Mouse (Mus musculus): ENCODE results near the gene Add1. TPM values are rescaled to one million over a fixed set of nuclear protein-coding genes. Genes with fewer than 3 reads are reported as not detected.
A peak's percentile ranks its signal among the peaks of the same experiment; 100 is the strongest.

Gene Add1
- polyA plus RNA-seq (2015; fragmentation: Nextera tagmentation; extraction: Ambion mirVana): 206 and 216 TPM in 2 replicates

DNA sequence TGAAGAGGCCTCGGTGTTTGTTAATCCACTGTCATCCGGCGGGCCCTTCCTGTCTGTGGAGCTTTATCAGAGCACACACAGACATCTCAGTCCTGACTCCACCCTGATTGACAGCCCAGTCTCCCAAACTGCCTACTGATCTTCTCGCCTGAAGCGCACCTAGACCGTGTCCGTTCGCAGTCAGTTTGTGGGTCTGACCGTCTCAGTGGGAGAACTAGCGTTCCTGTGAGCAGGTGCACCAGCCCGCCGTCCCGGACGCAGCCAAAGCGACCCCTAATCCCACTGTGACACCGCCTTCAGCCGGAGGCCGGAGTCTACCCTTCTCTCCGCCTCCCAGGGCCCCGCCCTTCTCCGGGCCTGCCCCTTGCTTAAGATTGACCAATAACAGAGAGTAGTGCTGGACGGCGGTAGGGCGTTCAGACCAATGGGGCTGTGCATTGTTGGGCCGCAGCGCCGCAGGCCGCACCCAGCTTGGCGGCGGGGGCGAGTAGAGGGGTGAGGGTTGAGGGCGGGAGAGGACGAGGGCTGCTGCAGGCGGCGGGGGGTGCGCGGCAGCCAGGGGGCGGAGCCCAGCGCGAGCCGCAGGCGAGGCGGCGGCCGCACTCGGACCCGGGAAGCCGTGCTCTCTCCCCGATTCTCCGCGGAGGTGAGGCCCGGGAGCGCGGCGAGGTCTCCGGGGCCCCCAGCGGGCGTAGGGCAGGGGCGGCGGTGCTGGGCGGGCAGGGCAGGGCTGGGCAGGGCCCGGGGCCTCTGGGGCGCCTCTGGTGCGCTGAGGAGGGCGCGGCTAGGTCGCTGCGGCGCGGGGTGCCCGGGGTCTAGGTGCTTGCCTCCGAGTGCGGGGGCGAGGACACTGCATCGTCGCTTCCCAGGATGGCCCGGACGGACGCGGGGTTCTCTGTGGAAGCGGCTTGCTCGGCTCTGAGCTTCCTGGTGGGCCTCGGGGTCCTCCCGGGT is at the start of gene Add1:
TSS of gene Add1 (plus strand) at position 397 of the 954 bp plus-strand sequence.
- Histone ChIP-seq H3K27ac (peak within 1 kb of the TSS; percentile 97), H3K27me3 (no peaks in the 10 kb centered on the region), H3K9me3 (no peaks in the 10 kb centered on the region), H3K9ac (peak within 1 kb of the TSS; percentile 99), H3K4me3 (peak within 1 kb of the TSS; percentile 97), H3K36me3 (peaks cover 7% of the 10 kb centered on the region; the same call in 1 of the 2 replicates), H3K4me2 (peak within 1 kb of the TSS; percentile 67), H3K4me1 (replicated peaks) (peaks cover 30% of the 10 kb centered on the region)
- ATAC-seq (ENCODE audit: low FRiP score): peak; percentile 100
- WGBS: under 1% methylated on average over 74 of the region's 84 CpGs

DNA sequence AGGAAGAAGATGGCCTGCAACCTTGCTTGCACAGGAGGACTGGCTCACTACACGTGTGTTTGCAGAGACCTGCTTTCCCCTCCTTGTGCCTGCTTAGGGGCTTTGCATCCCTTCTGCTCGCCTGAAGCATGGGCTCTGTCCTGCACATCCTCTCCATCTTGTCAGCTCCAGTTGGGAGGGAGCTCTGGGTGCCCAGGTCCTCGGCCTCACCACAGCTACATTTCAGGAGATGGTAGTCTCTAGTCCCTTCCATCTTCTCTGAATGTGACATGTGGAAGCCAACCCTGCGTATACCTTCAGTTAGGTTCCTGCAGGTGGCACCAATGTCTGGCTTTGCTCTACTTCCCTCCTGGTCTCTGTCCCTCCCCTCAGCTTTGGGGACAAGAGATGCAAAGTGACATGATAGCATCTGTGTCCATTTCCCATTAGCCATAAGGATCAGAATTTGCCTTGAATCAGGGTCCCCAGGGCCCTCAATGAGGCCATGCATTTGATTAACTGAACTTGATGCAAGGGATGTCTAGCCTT is 49.4 kb upstream of the Add1 start:
- 63% methylated on average over 4 of the region's 4 CpGs for whole genome bisulfite sequencing

DNA sequence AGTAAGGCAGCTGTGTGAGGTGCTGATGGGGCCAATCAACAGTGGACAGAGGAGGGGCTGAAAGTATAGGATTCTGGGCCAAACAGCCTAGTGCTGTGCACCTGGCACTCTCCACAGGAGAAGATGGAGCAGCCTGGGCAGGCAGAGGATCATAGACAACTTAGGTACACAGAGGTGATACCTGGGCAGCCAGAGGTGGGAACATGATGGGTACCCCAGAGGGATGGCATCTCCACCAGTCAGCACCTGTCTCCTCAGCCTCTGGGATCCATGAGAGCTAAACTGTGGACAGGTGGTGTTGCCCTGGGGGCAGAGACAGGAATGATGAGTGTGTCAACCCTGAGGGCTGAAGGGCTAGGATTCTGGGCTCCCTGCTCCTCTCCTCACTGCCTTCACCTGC is 49.0 kb upstream of the Add1 start:
- H3K9me3 ChIP-seq: no peaks in the 10 kb centered on the region
- H3K27ac ChIP-seq: no peak overlapping the region
- no peak overlapping the region for H3K4me3 ChIP-seq
- peaks cover 10% of the 10 kb centered on the region; the same call in 1 of the 2 replicates for H3K4me1 ChIP-seq (replicated peaks)
- H3K27me3 ChIP-seq: peaks cover 24% of the 10 kb centered on the region; the same call in 1 of the 2 replicates
- no peaks in the 10 kb centered on the region for H3K36me3 ChIP-seq
- ATAC-seq (ENCODE audit: low FRiP score): no peak
- no peak overlapping the region for H3K4me2 ChIP-seq
- no peak overlapping the region for H3K9ac ChIP-seq

More for the DNA sequence above, 49.4 kb upstream of the Add1 start:
- Histone ChIP-seq H3K27ac (no peak overlapping the region), H3K9me3 (no peaks in the 10 kb centered on the region), H3K4me2 (no peak overlapping the region), H3K4me1 (replicated peaks) (peaks cover 10% of the 10 kb centered on the region; the same call in 1 of the 2 replicates), H3K9ac (no peak overlapping the region), H3K36me3 (no peaks in the 10 kb centered on the region), H3K4me3 (no peak overlapping the region), H3K27me3 (peaks cover 24% of the 10 kb centered on the region; the same call in 1 of the 2 replicates)
- ATAC-seq (ENCODE audit: low FRiP score): no peak

DNA sequence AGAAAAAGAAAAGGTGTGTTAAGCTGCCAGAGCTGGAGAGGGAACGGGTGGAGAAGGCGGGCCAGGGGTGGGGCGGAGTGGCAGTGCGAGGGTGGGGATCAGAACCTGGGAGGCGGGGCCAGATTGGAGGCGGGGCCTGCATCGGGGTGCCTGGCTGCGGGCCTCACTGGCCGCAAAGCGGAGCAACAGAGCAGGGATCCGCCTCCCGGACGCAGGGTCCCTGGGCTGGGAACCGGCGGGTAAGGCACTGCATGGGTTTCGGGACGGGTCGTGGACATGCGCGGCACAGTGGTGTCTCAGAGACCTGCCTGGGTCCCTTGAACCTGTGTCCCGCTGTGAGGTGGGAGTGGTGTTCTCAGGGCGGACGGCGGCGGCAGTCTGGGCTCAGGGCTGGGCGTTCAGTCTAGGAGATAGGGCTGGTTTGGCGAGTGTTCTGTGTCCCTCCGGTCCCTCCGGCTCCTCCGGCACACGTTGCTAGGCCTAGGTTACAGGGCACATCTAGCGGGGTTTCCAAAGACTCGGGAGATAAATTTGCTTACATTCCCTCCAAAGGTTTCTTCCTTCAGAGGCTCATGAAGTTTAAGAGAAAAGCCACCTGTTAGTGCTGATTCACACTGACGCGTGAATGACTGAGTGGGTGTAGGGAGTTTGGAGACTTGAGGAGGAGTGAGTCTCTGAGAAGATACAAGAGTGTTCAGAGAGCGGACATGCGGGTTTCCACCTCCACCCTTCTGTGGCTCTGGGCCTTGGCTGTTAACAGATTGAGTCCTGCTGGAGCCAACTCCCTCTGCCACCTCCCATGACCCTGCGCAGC is 47.6 kb upstream of the Add1 start, which contains the start of gene Sh3bp2:
TSS of gene Sh3bp2 (plus strand) at position 176 of the 814 bp plus-strand sequence.
- peak; percentile 88 for ATAC-seq (ENCODE audit: low FRiP score)
- H3K36me3 ChIP-seq: no peaks in the 10 kb centered on the region
- peak within 1 kb of the TSS; percentile 43 for H3K4me3 ChIP-seq
- peaks cover 10% of the 10 kb centered on the region; the same call in 1 of the 2 replicates for H3K4me1 ChIP-seq (replicated peaks)
- H3K27me3 ChIP-seq: peaks cover 24% of the 10 kb centered on the region; the same call in 1 of the 2 replicates
- no peak within 1 kb of the TSS for H3K27ac ChIP-seq
- H3K9me3 ChIP-seq: no peaks in the 10 kb centered on the region
- H3K9ac ChIP-seq: peak within 1 kb of the TSS; percentile 66
- 4% methylated on average over 32 of the region's 38 CpGs for WGBS
- peak within 1 kb of the TSS; percentile 61 for H3K4me2 ChIP-seq

DNA sequence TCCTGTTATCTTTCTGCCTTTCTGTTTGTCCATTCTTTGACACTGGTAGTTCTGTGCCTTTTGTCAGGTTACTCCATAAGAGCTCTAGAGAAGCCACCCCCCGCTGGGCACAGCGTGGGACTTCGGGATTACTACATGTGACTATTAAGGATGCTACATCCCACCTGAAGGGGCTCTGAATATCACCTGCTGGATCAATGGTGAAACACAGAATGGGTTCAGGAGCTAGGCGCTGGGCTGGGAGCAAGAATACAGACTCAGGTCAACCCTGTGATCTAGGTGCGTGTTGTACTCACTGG is 47.0 kb upstream of the Add1 start:
- Histone ChIP-seq H3K9me3 (no peaks in the 10 kb centered on the region), H3K36me3 (no peaks in the 10 kb centered on the region), H3K4me1 (replicated peaks) (peaks cover 10% of the 10 kb centered on the region; the same call in 1 of the 2 replicates), H3K4me3 (0 out of 2 replicates have a peak overlapping the region, but pooled peaks have one; percentile 43), H3K9ac (no peak overlapping the region), H3K27ac (no peak overlapping the region), H3K4me2 (peak overlapping the region; percentile 61; the same call in 1 of the 2 replicates), H3K27me3 (peaks cover 24% of the 10 kb centered on the region; the same call in 1 of the 2 replicates)
- no peak for ATAC-seq (ENCODE audit: low FRiP score)
- 36% methylated on average over 5 of the region's 5 CpGs for WGBS

DNA sequence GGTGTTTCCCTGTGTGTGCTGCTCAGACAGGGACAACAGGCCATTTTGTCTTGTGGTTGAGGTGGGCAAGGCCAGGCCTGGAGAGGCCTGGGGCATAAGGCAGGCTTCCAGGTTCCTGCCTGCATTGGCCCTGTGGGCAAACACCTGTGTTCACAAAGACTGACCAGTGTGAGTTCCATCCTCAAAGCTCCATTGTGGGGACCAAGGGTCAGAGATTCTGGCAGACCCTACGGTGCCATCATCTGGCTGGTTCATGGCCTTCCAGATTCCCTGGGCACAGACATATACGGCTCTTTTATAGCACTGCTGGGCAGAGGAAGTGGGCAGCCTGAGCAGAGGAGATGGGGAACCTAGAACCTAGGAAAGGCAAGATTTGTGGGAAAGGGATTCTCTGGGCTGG is 46.1 kb upstream of the Add1 start:
- 90% methylated on average over 2 of the region's 2 CpGs for WGBS
- ATAC-seq (ENCODE audit: low FRiP score): no peak

DNA sequence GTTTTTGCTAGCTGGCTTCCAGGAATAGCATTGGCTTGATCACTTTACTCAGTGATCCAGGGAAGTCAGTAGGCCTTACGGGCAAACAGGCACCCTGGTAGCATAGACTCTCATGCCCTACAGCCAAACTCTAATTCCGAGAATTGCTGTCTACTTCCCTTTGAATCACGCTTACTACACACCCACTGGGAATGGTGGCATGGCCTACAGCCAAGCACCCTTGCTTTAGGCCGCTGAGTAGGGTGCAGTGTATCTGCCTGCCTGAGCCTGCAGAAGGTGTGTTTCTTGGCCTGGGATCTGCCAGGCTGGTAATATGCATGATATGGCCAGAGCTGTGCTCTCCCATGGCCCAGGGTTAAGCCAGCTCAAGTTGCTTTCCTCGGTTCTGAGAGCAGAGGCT is 44.7 kb upstream of the Add1 start:
- WGBS: 85% methylated on average over 5 of the region's 5 CpGs
- Histone ChIP-seq H3K4me3 (no peak overlapping the region), H3K27me3 (peaks cover 24% of the 10 kb centered on the region; the same call in 1 of the 2 replicates), H3K9me3 (no peaks in the 10 kb centered on the region), H3K36me3 (no peaks in the 10 kb centered on the region), H3K4me1 (replicated peaks) (peaks cover 10% of the 10 kb centered on the region; the same call in 1 of the 2 replicates), H3K4me2 (no peak overlapping the region), H3K27ac (no peak overlapping the region), H3K9ac (no peak overlapping the region)
- ATAC-seq (ENCODE audit: low FRiP score): no peak

More for the DNA sequence above, 46.1 kb upstream of the Add1 start:
- no peak overlapping the region for H3K9ac ChIP-seq
- H3K27ac ChIP-seq: no peak overlapping the region
- H3K9me3 ChIP-seq: no peaks in the 10 kb centered on the region
- H3K4me2 ChIP-seq: no peak overlapping the region
- H3K36me3 ChIP-seq: no peaks in the 10 kb centered on the region
- H3K4me3 ChIP-seq: no peak overlapping the region
- H3K4me1 ChIP-seq (replicated peaks): peaks cover 10% of the 10 kb centered on the region; the same call in 1 of the 2 replicates
- H3K27me3 ChIP-seq: peaks cover 24% of the 10 kb centered on the region; the same call in 1 of the 2 replicates

DNA sequence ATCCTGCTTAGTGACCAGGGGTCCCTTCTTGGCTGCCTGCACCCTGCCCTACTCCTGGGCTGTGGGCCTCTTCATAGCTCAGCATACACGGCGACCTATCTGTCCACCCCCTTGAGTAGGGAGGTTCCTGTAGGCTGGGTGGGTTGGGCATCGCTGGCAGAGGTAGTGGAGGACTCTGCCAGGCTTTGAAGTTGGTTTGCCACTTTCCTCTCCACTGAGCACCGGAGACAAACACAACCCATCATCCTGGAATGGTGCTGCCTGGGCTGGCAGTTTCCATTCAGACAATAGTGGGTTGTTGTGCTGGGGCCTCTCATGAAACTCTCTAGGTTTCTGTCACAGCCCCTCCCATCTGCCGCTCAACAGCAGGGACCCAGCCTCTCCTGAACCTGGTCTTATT is 43.3 kb upstream of the Add1 start:
- H3K27ac ChIP-seq: no peak overlapping the region
- no peaks in the 10 kb centered on the region for H3K9me3 ChIP-seq
- ATAC-seq (ENCODE audit: low FRiP score): no peak
- peaks cover 17% of the 10 kb centered on the region; the same call in 1 of the 2 replicates for H3K27me3 ChIP-seq
- no peak overlapping the region for H3K9ac ChIP-seq
- H3K36me3 ChIP-seq: no peaks in the 10 kb centered on the region
- no peak overlapping the region for H3K4me2 ChIP-seq
- H3K4me1 ChIP-seq (replicated peaks): peaks cover 10% of the 10 kb centered on the region; the same call in 1 of the 2 replicates
- H3K4me3 ChIP-seq: no peak overlapping the region
- 83% methylated on average over 5 of the region's 5 CpGs for WGBS

DNA sequence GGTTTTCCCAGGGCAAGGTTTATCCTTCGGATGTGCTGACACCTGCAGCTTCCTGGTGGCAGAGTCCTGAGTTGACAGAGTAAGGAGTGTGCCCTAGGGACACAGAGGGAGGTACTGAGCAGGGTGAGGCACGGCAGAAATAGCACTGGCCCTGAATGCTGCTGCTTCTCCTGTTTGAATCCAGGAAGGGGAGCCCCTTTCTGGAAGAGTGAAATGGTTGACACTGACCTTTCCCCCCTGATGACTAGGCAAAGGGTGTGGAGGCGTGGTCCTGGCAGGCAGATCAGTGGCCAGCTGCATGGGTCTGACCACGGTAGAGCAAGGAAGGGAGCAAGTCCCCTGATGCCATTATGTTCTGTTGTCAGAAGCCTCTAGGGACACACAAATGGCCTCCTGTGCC is 42.8 kb upstream of the Add1 start:
- ATAC-seq (ENCODE audit: low FRiP score): no peak
- no peaks in the 10 kb centered on the region for H3K9me3 ChIP-seq
- no peak overlapping the region for H3K4me3 ChIP-seq
- H3K9ac ChIP-seq: no peak overlapping the region
- H3K4me1 ChIP-seq (replicated peaks): peaks cover 7% of the 10 kb centered on the region; the same call in 1 of the 2 replicates
- peaks cover 17% of the 10 kb centered on the region; the same call in 1 of the 2 replicates for H3K27me3 ChIP-seq
- no peak overlapping the region for H3K4me2 ChIP-seq
- WGBS: 45% methylated on average over 4 of the region's 4 CpGs
- H3K36me3 ChIP-seq: no peaks in the 10 kb centered on the region
- H3K27ac ChIP-seq: no peak overlapping the region

DNA sequence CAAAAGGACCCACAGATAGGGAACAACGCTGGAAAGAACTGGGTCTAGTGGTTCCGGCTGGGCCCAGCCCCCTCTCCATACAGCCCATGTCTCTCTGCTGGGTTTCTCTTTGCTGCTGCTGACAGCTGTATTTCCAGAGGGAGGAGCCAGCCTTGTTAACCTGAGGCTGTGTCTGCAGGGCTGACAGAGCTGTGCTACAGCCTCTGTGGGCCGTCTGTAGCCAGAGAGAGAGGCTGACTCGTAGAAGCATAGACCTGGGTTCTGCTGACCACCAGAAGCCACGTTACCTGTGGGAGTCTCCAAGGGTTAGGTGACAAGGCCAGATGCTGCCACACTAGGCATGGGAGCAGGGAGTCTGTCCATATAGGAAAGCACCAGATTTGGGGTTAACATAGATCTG is 40.4 kb upstream of the Add1 start:
- Histone ChIP-seq H3K27ac (no peak overlapping the region), H3K27me3 (no peaks in the 10 kb centered on the region), H3K9me3 (no peaks in the 10 kb centered on the region), H3K4me1 (replicated peaks) (no peaks in the 10 kb centered on the region), H3K4me3 (no peak overlapping the region), H3K36me3 (no peaks in the 10 kb centered on the region), H3K4me2 (no peak overlapping the region), H3K9ac (no peak overlapping the region)
- WGBS: 81% methylated on average over 5 of the region's 5 CpGs
- no peak for ATAC-seq (ENCODE audit: low FRiP score)

DNA sequence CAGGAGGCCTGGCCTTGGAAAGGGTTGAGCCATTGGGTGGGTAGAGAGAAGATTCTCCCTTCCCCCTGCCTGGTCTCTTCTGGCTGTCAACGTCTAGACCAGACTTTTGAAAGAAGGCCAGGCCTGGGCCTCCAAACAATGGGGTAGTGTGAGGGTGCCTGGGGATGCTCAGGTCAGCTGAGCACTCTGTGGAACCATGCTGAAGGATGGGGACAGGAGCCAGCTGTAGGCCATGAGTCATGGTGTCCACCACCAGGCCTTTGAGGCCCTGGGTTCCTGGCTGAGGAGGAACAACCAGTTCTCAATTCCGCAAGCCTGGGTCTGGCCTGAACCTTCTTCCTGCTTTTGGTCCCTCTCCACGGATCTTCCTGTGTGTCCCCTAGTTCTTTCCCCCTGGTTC is 39.6 kb upstream of the Add1 start:
- Histone ChIP-seq H3K9me3 (no peaks in the 10 kb centered on the region), H3K36me3 (no peaks in the 10 kb centered on the region), H3K4me1 (replicated peaks) (no peaks in the 10 kb centered on the region), H3K27ac (no peak overlapping the region), H3K4me3 (no peak overlapping the region), H3K27me3 (no peaks in the 10 kb centered on the region), H3K4me2 (no peak overlapping the region), H3K9ac (no peak overlapping the region)
- ATAC-seq (ENCODE audit: low FRiP score): no peak
- 71% methylated on average over 3 of the region's 3 CpGs for WGBS

Data from hindbrain, embryonic 13.5 days (tissue).